Comparison of ENCODE assay signal across 9 mouse cellular contexts in the genomic region with DNA sequence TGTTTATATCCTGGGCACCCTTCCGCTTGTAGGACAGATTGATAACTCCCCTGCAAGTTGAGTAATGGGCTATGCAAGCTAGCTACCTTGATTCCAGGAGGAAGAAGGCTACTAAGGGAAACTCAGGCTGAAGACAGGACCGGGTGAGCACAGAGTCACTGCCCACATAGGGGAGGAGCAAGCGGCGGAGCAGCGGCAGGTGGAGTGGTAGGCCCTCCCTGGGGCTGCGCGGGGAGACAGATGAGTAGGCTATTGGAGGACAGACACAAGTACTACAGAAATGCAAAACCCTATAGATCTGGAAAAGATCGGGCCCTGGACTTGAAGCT. TPM values are rescaled to one million over a fixed set of nuclear protein-coding genes. Genes with fewer than 3 reads are reported as not detected.
DNase-seq lines count a peak whose midpoint lies in the region; ATAC-seq lines count a peak whose summit lies in the region.
"Had no signal": no experiment of that assay in that cellular context is flagged by ENCODE, and none has a peak within 500 bp of the region (broad histone marks: within the 10 kb centered on the region; RNA-seq: fewer than 3 reads in every experiment).

No protein-coding gene starts in this region.

- H3K27ac ChIP-seq in forebrain, embryonic 11.5 days (ENCODE audit: low read depth, low read length): no peak overlapping the region
- no peak overlapping the region for H3K27ac ChIP-seq in lung, embryonic 15.5 days

- 3% methylated on average over 8 of the region's 8 CpGs for WGBS in forebrain, embryonic 11.5 days
- WGBS in lung, embryonic 15.5 days: 7% methylated on average over 8 of the region's 8 CpGs

- H3K4me2 ChIP-seq in forebrain, embryonic 11.5 days (ENCODE audit: low read depth, low read length, severe bottlenecking): peak overlapping the region; percentile 70
- H3K4me2 ChIP-seq in lung, embryonic 15.5 days: peak overlapping the region; percentile 63

- no peaks in the 10 kb centered on the region for H3K9me3 ChIP-seq in forebrain, embryonic 11.5 days (ENCODE audit: control insufficient read depth, low read length)
- H3K9me3 ChIP-seq in lung, embryonic 15.5 days: no peaks in the 10 kb centered on the region

- no peaks in the 10 kb centered on the region for H3K4me1 ChIP-seq in forebrain, embryonic 11.5 days (replicated peaks; ENCODE audit: control insufficient read depth, insufficient read depth, low read length)
- no peaks in the 10 kb centered on the region for H3K4me1 ChIP-seq in lung, embryonic 15.5 days

- no peaks in the 10 kb centered on the region for H3K36me3 ChIP-seq in forebrain, embryonic 11.5 days (ENCODE audit: control insufficient read depth, insufficient read depth, low read length)
- H3K36me3 ChIP-seq in lung, embryonic 15.5 days: no peaks in the 10 kb centered on the region

- H3K4me3 ChIP-seq in forebrain, embryonic 11.5 days (ENCODE audit: low read depth, low read length): peak overlapping the region; percentile 34
- H3K4me3 ChIP-seq in lung, embryonic 15.5 days: peak overlapping the region; percentile 45

- ATAC-seq in forebrain, embryonic 11.5 days (replicated peaks; ENCODE audit: low FRiP score): peak; percentile 63
- peak; percentile 80 for ATAC-seq in lung, embryonic 15.5 days (ENCODE audit: borderline replicate concordance, extremely low read depth, low FRiP score, low TSS enrichment)

- peak; percentile 37 to 69 for DNase-seq in adrenal gland, adult (ENCODE audit: inconsistent age in 2 of 2, low spot score in 1 of 2)
- DNase-seq in adrenal gland, adult 8-10 months: no peak
- DNase-seq in ES-CJ7 (ENCODE audit: low read depth, low spot score): peak; percentile 35
- DNase-seq in forebrain, embryonic 11.5 days (ENCODE audit: low spot score): peak; percentile 73
- peak; percentile 26 to 43 for DNase-seq in kidney, adult 8-10 months
- peak; percentile 30 for DNase-seq in spleen, adult 12 weeks (ENCODE audit: low spot score)
- DNase-seq in left cerebral cortex, adult 11 months (ENCODE audit: low spot score): no peak

- no peaks in the 10 kb centered on the region for H3K27me3 ChIP-seq in forebrain, embryonic 11.5 days (ENCODE audit: control insufficient read depth, insufficient read depth, low read length)
- H3K27me3 ChIP-seq in lung, embryonic 15.5 days: peaks cover 4% of the 10 kb centered on the region; the same call in 1 of the 2 replicates

- H3K9ac ChIP-seq in forebrain, embryonic 11.5 days (ENCODE audit: low read length): peak overlapping the region; percentile 54
- peak overlapping the region; percentile 15 for H3K9ac ChIP-seq in lung, embryonic 15.5 days

RNA-seq across cellular contexts. Expression of gene Zfp950, which starts 10.7 kb away (rescaled TPM):
- 100 to 1,000 TPM in 1 of 4 experiments, 10 to 100 TPM in 3; 52.7 to 114 (median 73.4) TPM for total RNA-seq in adrenal gland, adult 8-10 months (2022)
- polyA plus RNA-seq in forebrain, embryonic 11.5 days (2014; fragmentation: Nextera tagmentation; extraction: Ambion mirVana): 25.6 and 27.1 TPM in 2 replicates
- polyA plus RNA-seq in lung, embryonic 15.5 days (2015; fragmentation: Nextera tagmentation; extraction: Ambion mirVana): 35.0 and 35.5 TPM in 2 replicates

RNA-seq across cellular contexts. Expression of gene Gm7102, which starts 24.8 kb away (rescaled TPM):
- total RNA-seq in adrenal gland, adult 8-10 months (2022): under 1 TPM in 1 of 4 experiments, not detected in 3; 0.43 TPM
- polyA plus RNA-seq in forebrain, embryonic 11.5 days (2014; fragmentation: Nextera tagmentation; extraction: Ambion mirVana): not detected in 2 replicates
- polyA plus RNA-seq in lung, embryonic 15.5 days (2015; fragmentation: Nextera tagmentation; extraction: Ambion mirVana): 0.14 and 0.15 TPM in 2 replicates
- total RNA-seq: left cerebral cortex, adult 18-20 months had no signal

RNA-seq across cellular contexts. Expression of gene Gm6020, which starts 32.4 kb away (rescaled TPM):
- total RNA-seq in adrenal gland, adult 8-10 months (2022): not detected
- not detected in 2 replicates for polyA plus RNA-seq in forebrain, embryonic 11.5 days (2014; fragmentation: Nextera tagmentation; extraction: Ambion mirVana)
- not detected in 2 replicates for polyA plus RNA-seq in lung, embryonic 15.5 days (2015; fragmentation: Nextera tagmentation; extraction: Ambion mirVana)
- total RNA-seq: left cerebral cortex, adult 18-20 months had no signal

Comparison
In these comparisons a context has a peak if more than half of its experiments do, and no peak if none do; other contexts are left out.
1. DNase-seq: peak in adrenal gland, adult (2 of 2), ES-CJ7 (single experiment), forebrain, embryonic 11.5 days (single experiment), kidney, adult 8-10 months (2 of 2) and spleen, adult 12 weeks (single experiment); none in adrenal gland, adult 8-10 months (single experiment) and left cerebral cortex, adult 11 months (single experiment).